Mouse (Mus musculus) liver, embryonic 16.5 days (tissue): ENCODE measurements around the gene Mpp1. TPM values are rescaled to one million over a fixed set of nuclear protein-coding genes. Genes with fewer than 3 reads are reported as not detected.
A peak's percentile ranks its signal among the peaks of the same experiment; 100 is the strongest.

Source experiments
- ATAC-seq: fragments of 200-750 bp; cut with Nextera tagmentation; 2 replicates; pipeline ENCODE4 v1.8.0; 2017; ENCODE audit warnings: low read depth, mild to moderate bottlenecking, moderate number of reproducible peaks, moderate library complexity
- H3K27ac ChIP-seq: fragments of 300-500 bp; sonication (generic); 2 replicates; pipeline ENCODE4 v1.5.1; 2014; ENCODE audit warnings: mild to moderate bottlenecking, low read length
- H3K27me3 ChIP-seq: fragments of 300-500 bp; sonication (generic); 2 replicates; pipeline ENCODE4 v1.6.1; 2014; ENCODE audit warnings: low read depth, low read length, mixed read lengths; ENCODE audit not compliant: control insufficient read depth, insufficient read depth
- H3K36me3 ChIP-seq: fragments of 300-500 bp; sonication (generic); 2 replicates; pipeline ENCODE4 v1.6.1; 2014; ENCODE audit warnings: mild to moderate bottlenecking; ENCODE audit not compliant: control insufficient read depth, insufficient read depth
- H3K4me1 ChIP-seq: fragments of 300-500 bp; sonication (generic); 2 replicates; pipeline ENCODE4 v1.6.1; 2014; ENCODE audit warnings: low read depth, low read length, mixed read lengths; ENCODE audit not compliant: control insufficient read depth
- H3K4me2 ChIP-seq: fragments of 300-500 bp; sonication (generic); 2 replicates; pipeline ENCODE4 v1.6.1; 2014; ENCODE audit warnings: low read depth, low read length, mixed read lengths
- H3K4me3 ChIP-seq: fragments of 300-500 bp; sonication (generic); 2 replicates; pipeline ENCODE4 v1.5.1; 2014; ENCODE audit warnings: low read depth, mild to moderate bottlenecking, low read length
- H3K9ac ChIP-seq: fragments of 300-500 bp; sonication (generic); 2 replicates; pipeline ENCODE4 v1.6.1; 2014; ENCODE audit warnings: low read depth, low read length
- H3K9me3 ChIP-seq: fragments of 300-500 bp; sonication (generic); replicated peaks from 2 replicates; pipeline ENCODE4 v1.6.1; 2016; ENCODE audit warnings: low read length; ENCODE audit not compliant: control insufficient read depth
- WGBS: fragments of 180-500 bp; shearing (Covaris S2); extraction: QIAGEN DNeasy Blood & Tissue Kit; methylation state at CpG from one replicate; pipeline ENCODE4 v1.1.7; 2014; ENCODE audit not compliant: insufficient replicate concordance; 5-methylcytosine and 5-hydroxymethylcytosine counted together
- polyA plus RNA-seq: library from polyadenylated mRNA; unstranded; fragments of >200 nt; fragmentation: Nextera tagmentation; extraction: Ambion mirVana; gene quantifications from 2 replicates; pipeline ENCODE4 v1.2.1, GENCODE M21; 2015

Mpp1 gene
- polyA plus RNA-seq, 1 experiment from 2014 or later = 155 TPM

GRCm38 (mm10) chrX:75095369-75096162 is 35.2 kb downstream of the Mpp1 start, which contains the start of gene Dkc1:
TSS of gene Dkc1 (plus strand) at chrX:75095854.
- peak within 1 kb of the TSS; percentile 72 for H3K4me3 ChIP-seq
- 20% methylated on average over 28 of the region's 29 CpGs for WGBS
- H3K36me3 ChIP-seq = no peaks in the 10 kb centered on the region; the same call in 1 of the 2 replicates
- peak within 1 kb of the TSS; percentile 78 for H3K4me2 ChIP-seq
- H3K27ac ChIP-seq = peak within 1 kb of the TSS; percentile 80
- no peaks in the 10 kb centered on the region for H3K4me1 ChIP-seq
- peak within 1 kb of the TSS; percentile 70 for H3K9ac ChIP-seq
- H3K9me3 ChIP-seq = no peaks in the 10 kb centered on the region
- peak; percentile 99 for ATAC-seq
- H3K27me3 ChIP-seq = no peaks in the 10 kb centered on the region

GRCm38 (mm10) chrX:75085654-75086053 is 45.2 kb downstream of the Mpp1 start:
- Histone ChIP-seq H3K4me2 (no peak overlapping the region), H3K4me3 (no peak overlapping the region), H3K36me3 (no peaks in the 10 kb centered on the region), H3K9me3 (no peaks in the 10 kb centered on the region), H3K27me3 (no peaks in the 10 kb centered on the region), H3K27ac (no peak overlapping the region), H3K9ac (no peak overlapping the region), H3K4me1 (peaks cover 2% of the 10 kb centered on the region)
- WGBS = 27% methylated on average over 1 of the region's 1 CpGs
- no peak for ATAC-seq

GRCm38 (mm10) chrX:75084774-75085508 is 45.9 kb downstream of the Mpp1 start, which contains the start of gene Gab3:
TSS of gene Gab3 (minus strand) at chrX:75085458.
- H3K36me3 ChIP-seq = no peaks in the 10 kb centered on the region
- H3K4me1 ChIP-seq = peaks cover 2% of the 10 kb centered on the region
- H3K4me2 ChIP-seq = peak within 1 kb of the TSS; percentile 63
- peak within 1 kb of the TSS; percentile 59 for H3K9ac ChIP-seq
- ATAC-seq = peak; percentile 90
- WGBS = 1% methylated on average over 8 of the region's 17 CpGs
- no peaks in the 10 kb centered on the region for H3K27me3 ChIP-seq
- peak within 1 kb of the TSS; percentile 70 for H3K4me3 ChIP-seq
- no peaks in the 10 kb centered on the region for H3K9me3 ChIP-seq
- H3K27ac ChIP-seq = no peak within 1 kb of the TSS; the same call in 1 of the 2 replicates

GRCm38 (mm10) chrX:75083982-75084773 is 46.6 kb downstream of the Mpp1 start:
- H3K4me1 ChIP-seq = peaks cover 2% of the 10 kb centered on the region
- no peaks in the 10 kb centered on the region for H3K9me3 ChIP-seq
- H3K27me3 ChIP-seq = no peaks in the 10 kb centered on the region
- peak overlapping the region; percentile 70 for H3K4me3 ChIP-seq
- no peak overlapping the region; the same call in 1 of the 2 replicates for H3K27ac ChIP-seq
- peak overlapping the region; percentile 59 for H3K9ac ChIP-seq
- peak; percentile 68 for ATAC-seq
- no peaks in the 10 kb centered on the region for H3K36me3 ChIP-seq
- WGBS = 21% methylated on average over 26 of the region's 26 CpGs
- H3K4me2 ChIP-seq = peak overlapping the region; percentile 63

- WGBS = 59% methylated on average over 2 of the region's 2 CpGs
- Histone ChIP-seq H3K9me3 (no peaks in the 10 kb centered on the region), H3K27me3 (no peaks in the 10 kb centered on the region), H3K4me3 (no peak overlapping the region), H3K4me2 (no peak overlapping the region), H3K36me3 (no peaks in the 10 kb centered on the region), H3K4me1 (peaks cover 2% of the 10 kb centered on the region), H3K9ac (no peak overlapping the region), H3K27ac (no peak overlapping the region)
- ATAC-seq = no peak
Measured at GRCm38 (mm10) chrX:75082351-75082750, 48.5 kb downstream of the Mpp1 start.

Other genes starting within 250 kb of the Mpp1 start
- gene Gab3, start 45.6 kb downstream of the Mpp1 start, polyA plus RNA-seq = 1.4 TPM in 2 replicates
- 60.2 and 67.1 TPM in 2 replicates for gene Dkc1, start 35.2 kb downstream of the Mpp1 start, polyA plus RNA-seq
- not detected in 2 replicates for gene Smim9, start 32.8 kb upstream of the Mpp1 start, polyA plus RNA-seq